Mouse (Mus musculus) CD4-positive, CD25-positive, alpha-beta regulatory T cell, adult 2 months (primary cell): ENCODE measurements around the gene Rxrb.

Experiments
- DNase-seq: peaks from one replicate; pipeline ENCODE4 v3.0.0-alpha.2; 2012; ENCODE audit warnings: low read depth, low spot score

The Rxrb gene

DNA sequence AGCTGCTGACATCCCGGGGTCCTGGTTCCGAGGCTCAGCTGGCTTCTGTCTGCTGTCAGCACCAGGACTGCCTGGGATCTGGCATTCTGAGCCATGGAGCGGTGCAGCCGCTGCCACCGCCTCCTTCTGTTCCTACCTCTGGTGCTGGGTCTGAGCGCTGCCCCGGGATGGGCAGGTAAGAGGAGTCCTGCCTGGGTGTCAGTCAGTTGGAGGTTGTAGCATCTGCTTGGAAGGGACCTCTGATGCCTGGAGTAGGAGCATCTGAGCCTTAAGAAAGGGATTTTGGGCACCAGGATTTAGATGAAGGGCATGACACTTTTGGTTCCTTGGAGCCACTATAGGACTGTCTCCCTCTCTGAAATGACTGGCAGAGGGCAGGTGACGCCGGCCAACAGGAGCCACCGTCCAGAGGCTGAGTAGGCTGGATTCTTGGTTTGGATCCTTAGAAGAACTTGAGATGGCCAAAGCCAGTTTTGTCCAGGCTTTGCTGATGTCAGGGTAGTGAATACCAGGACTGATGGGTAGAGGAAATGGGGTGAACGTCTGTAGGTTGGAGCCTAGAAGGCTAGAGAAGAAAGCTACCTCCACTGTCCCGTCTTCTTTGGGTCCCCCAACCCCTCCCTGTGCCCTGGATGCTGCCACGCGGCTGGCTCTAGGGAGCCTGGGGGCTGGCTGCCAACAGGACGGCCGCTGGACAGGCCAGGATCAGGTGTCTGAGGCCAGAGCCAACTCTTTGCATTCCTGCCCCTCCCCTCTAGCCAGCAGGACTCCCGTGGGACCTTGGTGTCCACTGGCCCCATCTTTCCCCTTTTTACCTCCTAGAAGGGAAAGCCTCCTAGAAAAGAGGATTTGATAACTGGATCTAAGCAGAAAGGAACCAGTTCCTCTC lies 8.2 kb downstream of the Rxrb start:
- DNase-seq: no peak

DNA sequence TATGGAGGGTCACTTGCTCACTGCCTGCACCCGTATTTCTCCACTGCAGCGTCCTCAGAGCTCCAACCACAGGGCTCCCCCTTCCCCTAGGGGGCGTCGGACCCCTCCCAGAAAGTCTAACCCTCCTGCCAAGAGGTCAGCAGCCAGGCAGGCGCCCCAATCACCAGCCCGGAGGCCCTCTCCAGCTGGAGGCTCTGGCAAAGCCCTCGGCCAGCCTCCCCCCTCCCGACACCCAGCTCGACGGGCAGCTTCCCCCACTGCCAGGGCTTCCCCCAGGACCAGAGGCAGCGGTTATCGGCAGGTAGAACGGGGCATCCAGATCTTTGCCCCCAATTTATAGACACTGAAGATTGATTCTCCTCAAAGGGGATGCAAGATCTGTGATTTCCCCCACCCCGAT lies 14.3 kb downstream of the Rxrb start:
- no peak for DNase-seq

DNA sequence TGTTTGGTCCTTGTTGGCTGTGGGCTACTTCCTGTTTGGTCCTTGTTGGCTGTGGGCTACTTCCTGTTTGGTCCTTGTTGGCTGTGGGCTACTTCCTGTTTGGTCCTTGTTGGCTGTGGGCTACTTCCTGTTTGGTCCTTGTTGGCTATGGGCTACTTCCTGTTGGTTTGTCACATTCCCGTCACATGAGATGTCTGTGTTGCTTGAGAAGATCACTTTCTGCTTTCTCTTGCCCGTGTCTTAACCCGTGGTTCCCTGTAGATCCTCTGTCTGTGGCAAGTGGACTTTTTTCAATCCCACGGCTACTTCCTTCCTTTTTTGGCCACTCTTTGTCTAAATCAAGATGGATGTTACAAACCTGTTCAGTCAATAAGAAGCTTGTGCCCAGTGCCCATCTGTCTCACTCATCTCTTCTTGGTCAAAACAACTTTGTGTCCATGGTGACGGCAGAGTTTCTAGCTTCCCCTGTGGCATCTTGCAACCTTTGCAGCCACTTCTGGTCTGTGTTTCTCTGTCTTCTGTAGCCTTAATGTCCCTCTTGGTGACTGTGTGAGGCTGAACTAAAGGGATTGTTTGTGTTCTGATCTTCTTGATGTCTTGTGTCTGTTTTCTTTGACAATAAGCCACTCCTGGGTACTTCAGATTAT lies 15.9 kb downstream of the Rxrb start:
- peak; percentile 35 for DNase-seq

DNA sequence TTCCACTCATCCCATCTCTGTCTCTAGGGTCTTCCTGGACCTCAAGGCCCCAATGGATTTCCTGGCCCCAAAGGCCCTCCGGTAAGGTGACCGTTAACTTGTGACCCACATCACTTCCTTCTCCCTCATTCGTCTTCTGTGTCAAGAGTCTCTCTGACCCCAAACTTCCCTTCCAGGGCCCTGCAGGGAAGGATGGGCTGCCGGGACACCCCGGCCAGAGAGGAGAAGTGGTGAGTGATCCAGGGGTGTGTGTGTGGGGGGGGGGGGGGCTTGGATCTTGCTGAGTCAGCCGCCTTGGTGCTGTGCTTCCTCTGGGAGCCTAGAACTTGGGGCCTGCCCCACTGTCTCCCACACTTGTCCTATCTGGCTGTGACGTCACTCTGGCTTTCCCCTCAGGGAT lies 25.6 kb downstream of the Rxrb start:
- no peak for DNase-seq

DNA sequence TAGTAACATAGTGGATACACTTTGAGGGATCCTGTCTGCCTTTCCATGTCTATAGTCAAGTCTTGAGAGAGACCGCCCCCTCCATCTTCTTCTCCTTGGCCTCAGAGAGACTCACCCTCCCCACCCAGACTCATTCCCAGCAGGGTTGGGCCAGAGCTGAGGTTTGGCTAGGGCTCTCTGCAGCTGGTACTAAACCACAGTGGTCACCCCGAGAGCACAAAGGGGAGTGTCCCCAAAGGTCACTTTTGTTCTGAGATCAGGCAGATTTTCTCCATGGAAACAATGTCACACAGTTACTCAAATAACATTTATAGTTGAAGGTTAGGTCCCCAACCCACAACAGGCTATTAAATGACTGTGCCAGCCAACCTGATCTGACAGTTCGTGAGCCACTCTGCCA lies 37.3 kb downstream of the Rxrb start:
- DNase-seq: no peak

DNA sequence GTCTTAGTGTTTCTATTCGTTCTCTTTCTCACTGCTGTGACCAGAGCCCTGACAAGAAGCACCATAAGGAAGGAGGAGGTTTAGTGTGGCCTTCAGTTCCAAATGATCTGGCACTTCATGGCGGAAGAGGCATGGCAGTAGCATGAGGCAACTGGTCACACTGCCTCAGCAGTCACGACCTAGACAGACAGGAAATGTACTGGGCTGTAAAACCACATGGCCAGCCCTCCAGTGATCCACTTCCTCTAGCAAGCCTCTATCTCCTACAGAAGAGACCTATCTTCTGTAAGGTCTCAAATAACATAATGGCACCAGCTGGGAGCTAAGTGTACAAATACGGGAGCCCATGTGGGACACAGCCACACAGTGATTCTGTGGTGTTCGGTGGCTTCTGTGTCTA lies 40.5 kb downstream of the Rxrb start:
- peak; percentile 32 for DNase-seq

DNA sequence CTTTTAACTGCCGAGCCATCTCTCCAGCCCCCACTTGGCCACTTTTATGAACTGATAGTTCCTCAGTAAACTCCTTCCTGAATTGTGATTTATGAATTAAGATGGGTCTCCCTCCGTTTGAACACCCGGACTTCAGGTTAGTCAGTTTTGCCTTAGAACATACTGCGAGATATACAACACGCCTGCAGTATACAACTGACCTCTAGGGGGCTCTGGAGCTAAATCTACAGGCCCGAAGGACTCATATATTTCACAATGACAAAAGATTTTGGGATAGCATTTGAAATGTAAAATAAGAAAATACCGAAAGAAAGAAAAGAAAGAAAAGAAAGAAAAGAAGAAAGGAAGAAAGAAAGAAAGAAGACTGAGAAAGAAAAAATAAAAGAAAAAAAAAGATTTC lies 43.7 kb downstream of the Rxrb start:
- DNase-seq: peak; percentile 89

DNA sequence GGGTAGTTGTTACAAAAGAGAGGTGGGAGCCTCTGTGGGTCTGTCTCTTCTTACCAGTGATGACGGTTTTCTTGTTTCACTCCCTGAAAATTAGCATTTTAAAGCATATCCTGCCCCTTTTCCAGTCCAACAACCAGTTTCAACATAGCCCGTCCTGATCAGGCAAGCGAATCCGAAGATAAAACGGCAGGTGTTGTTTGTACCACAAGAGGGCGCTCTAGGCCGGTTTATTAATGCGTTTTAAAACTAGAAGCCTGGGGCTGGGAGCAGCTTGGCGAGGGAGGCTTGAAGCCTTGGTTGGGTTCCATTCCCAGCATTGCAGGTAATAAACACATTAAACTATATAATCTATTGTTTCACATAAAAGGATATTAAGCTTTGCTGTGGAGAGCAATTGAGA lies 45.9 kb downstream of the Rxrb start:
- DNase-seq: peak; percentile 90

DNA sequence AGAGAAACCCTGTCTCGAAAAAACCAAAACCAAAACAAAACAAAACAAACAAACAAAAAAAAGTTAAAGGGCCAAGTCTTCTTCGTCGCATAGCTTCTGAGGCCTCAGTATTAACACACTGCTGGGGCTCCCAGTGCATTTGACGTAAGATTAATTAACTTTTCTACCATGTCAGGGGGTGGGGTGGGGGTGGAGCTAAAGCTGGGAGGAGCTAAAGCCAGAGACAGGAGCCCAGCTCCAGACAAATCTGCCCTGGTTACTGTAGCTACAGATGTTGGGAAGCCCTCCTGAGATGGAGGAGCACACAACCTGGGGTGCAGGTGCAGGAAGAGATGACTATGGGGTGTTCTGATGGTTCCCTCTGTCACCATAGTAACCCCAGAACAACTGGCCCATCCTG lies 46.5 kb downstream of the Rxrb start:
- DNase-seq: no peak

DNA sequence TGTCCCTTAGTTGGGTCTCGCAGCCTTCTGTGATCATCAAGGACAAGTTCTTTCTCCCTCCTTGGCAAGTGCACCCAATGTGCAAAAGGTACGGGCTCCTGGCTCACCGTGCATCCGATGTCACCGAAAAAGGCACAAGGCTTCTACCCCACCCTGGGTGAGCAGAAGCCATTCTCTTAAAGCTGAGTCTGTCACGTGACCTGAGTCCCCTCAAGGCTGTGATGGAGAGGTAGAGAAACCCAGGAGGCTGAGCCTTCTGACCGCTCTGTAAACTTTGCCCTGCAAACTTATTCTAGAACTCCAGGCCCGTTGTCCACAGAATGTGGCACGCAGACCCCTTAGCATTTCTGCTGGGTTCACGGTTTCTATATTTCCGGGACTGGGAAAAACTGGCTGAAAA lies 47.4 kb downstream of the Rxrb start:
- DNase-seq: no peak

DNA sequence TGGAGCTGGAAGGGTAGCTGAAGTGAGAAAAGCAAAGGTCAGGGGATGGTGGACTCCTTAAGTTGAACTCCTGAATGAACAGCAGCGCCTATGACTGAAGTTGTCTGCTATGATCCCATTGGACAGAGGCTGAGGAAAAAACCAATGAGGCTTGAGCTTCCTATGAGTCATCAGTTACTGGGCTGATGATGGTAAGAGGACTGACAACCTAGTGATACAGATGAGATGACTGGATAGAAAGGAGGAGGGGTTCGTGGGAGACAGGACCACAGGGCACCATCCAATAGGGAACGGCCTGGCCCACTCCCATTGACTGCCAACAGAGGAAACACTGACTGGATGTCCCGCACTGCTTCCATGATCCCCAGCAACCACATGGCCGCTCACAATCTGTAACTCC lies 48.0 kb downstream of the Rxrb start:
- DNase-seq: peak; percentile 80

DNA sequence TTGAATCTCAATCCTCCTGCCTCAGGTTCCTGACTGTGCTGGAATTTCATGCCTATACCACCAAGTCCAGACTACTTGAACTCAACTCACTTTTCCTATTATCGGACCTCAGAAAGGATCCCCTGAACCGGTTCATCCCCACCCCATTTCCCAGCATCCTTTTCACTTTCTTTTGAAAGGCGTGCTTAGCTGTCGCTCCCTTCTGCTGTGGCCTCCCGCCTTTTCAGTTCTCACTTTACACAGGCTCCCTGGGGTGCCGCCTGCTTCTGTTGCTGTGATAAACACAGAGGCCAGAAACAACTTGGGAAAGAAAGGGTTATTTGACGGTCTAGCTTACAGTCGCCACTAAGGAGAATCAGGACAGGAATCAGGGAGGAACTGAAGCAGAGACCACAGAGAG lies 51.5 kb downstream of the Rxrb start:
- no peak for DNase-seq

DNA sequence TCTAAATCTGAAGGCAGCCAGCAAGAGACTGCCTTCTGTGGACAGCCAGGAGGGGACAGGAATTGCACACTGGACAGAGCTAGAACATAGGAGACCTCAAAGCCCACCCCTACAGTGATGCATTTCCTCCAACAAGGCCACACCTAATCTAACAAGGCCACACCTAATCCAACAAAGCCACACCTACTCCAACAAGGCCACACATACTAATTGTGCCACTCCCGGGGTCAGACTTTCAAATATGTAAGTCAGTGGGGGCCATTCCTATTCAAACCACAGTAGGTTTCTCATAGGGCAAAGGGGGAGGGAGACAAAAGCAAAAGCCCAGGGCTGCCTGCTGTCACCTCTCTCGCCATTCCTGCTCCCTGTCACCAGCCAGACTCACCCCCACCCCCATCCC lies 55.8 kb downstream of the Rxrb start:
- DNase-seq: no peak
